Mouse (Mus musculus) lung, embryonic 14.5 days (tissue): ENCODE data around the gene St8sia4. TPM values are rescaled to one million over a fixed set of nuclear protein-coding genes. Genes with fewer than 3 reads are reported as not detected.

Experiments used
- ATAC-seq: fragments of 200-750 bp; cut with Nextera tagmentation; 2 replicates; pipeline ENCODE4 v1.8.0; 2017; ENCODE audit warnings: mild to moderate bottlenecking, moderate TSS enrichment, moderate library complexity; ENCODE audit not compliant: insufficient read depth
- DNase-seq: peaks from one replicate; pipeline ENCODE4 v3.0.0-alpha.2; 2015
- H3K27ac ChIP-seq: fragments of 300-500 bp; sonication (generic); 2 replicates; pipeline ENCODE4 v1.5.1; 2014; ENCODE audit warnings: low read depth, mild to moderate bottlenecking, moderate library complexity
- H3K27me3 ChIP-seq: fragments of 300-500 bp; sonication (generic); 2 replicates; pipeline ENCODE4 v1.6.1; 2014; ENCODE audit warnings: low read length, control low read depth; ENCODE audit not compliant: insufficient read depth
- H3K36me3 ChIP-seq: fragments of 300-500 bp; sonication (generic); 2 replicates; pipeline ENCODE4 v1.6.1; 2014; ENCODE audit warnings: control low read depth; ENCODE audit not compliant: insufficient read depth
- H3K4me1 ChIP-seq: fragments of 300-500 bp; sonication (generic); 2 replicates; pipeline ENCODE4 v1.6.1; 2014; ENCODE audit warnings: antibody characterized with exemption, control low read depth; ENCODE audit not compliant: insufficient read depth
- H3K4me2 ChIP-seq: fragments of 300-500 bp; sonication (generic); 2 replicates; pipeline ENCODE4 v1.6.1; 2014; ENCODE audit warnings: mild to moderate bottlenecking
- H3K4me3 ChIP-seq: fragments of 300-500 bp; sonication (generic); 2 replicates; pipeline ENCODE4 v1.5.1; 2014; ENCODE audit warnings: low read depth, low read length
- H3K9ac ChIP-seq: fragments of 300-500 bp; sonication (generic); 2 replicates; pipeline ENCODE4 v1.6.1; 2014
- H3K9me3 ChIP-seq: fragments of 300-500 bp; sonication (generic); 2 replicates; pipeline ENCODE4 v1.6.1; 2016; ENCODE audit warnings: low read depth, low read length, control low read depth
- CTCF ChIP-seq: IDR thresholded peaks from 2 replicates; pipeline ENCODE4 v1.5.1; 2016; ENCODE audit warnings: antibody characterized with exemption, low read depth
- WGBS: fragments of 180-500 bp; shearing (Covaris S2); extraction: QIAGEN DNeasy Blood & Tissue Kit; methylation state at CpG from one replicate; pipeline ENCODE4 v1.1.7; 2014; 5-methylcytosine and 5-hydroxymethylcytosine counted together
- polyA plus RNA-seq: library from polyadenylated mRNA; unstranded; fragments of >200 nt; fragmentation: Nextera tagmentation; extraction: Ambion mirVana; gene quantifications from 2 replicates; pipeline ENCODE4 v1.2.1, GENCODE M21; 2014

St8sia4 gene
- 15.9 and 16.3 TPM in 2 replicates for polyA plus RNA-seq

- peak; percentile 95 for DNase-seq
- peak within 1 kb of the TSS; percentile 54; the same call in 1 of the 2 replicates for H3K27ac ChIP-seq
- H3K4me3 ChIP-seq, result peak within 1 kb of the TSS; percentile 59
- peak; percentile 98 for ATAC-seq
- peak within 1 kb of the TSS; percentile 64 for H3K9ac ChIP-seq
- no peaks in the 10 kb centered on the region for H3K4me1 ChIP-seq
- no peaks in the 10 kb centered on the region for H3K27me3 ChIP-seq
- TF ChIP-seq CTCF, result no peak
- H3K4me2 ChIP-seq, result peak within 1 kb of the TSS; percentile 86
- under 1% methylated on average over 52 of the region's 52 CpGs for WGBS
- no peaks in the 10 kb centered on the region for H3K36me3 ChIP-seq
- no peaks in the 10 kb centered on the region for H3K9me3 ChIP-seq
These were observed at the start of gene St8sia4 for GRCm38 (mm10) chr1:95667435-95668252. TSS of gene St8sia4 (minus strand) at chr1:95667571.

GRCm38 (mm10) chr1:95709181-95709580, 41.8 kb upstream of the St8sia4 start:
- no peaks in the 10 kb centered on the region for H3K4me1 ChIP-seq
- H3K9me3 ChIP-seq, result no peaks in the 10 kb centered on the region
- H3K9ac ChIP-seq, result no peak overlapping the region
- no peak overlapping the region for H3K27ac ChIP-seq
- H3K4me2 ChIP-seq, result no peak overlapping the region
- DNase-seq (no peak), ATAC-seq (no peak)
- no peak overlapping the region for H3K4me3 ChIP-seq
- TF ChIP-seq CTCF, result no peak
- H3K36me3 ChIP-seq, result no peaks in the 10 kb centered on the region
- H3K27me3 ChIP-seq, result no peaks in the 10 kb centered on the region
- WGBS, result 53% methylated on average over 3 of the region's 3 CpGs

GRCm38 (mm10) chr1:95699903-95700302, 32.5 kb upstream of the St8sia4 start:
- H3K9ac ChIP-seq, result no peak overlapping the region
- H3K27me3 ChIP-seq, result no peaks in the 10 kb centered on the region
- no peaks in the 10 kb centered on the region for H3K36me3 ChIP-seq
- H3K4me2 ChIP-seq, result no peak overlapping the region
- H3K4me1 ChIP-seq, result no peaks in the 10 kb centered on the region
- TF ChIP-seq CTCF, result no peak
- no peak overlapping the region for H3K27ac ChIP-seq
- ATAC-seq (no peak), DNase-seq (no peak)
- H3K4me3 ChIP-seq, result no peak overlapping the region
- H3K9me3 ChIP-seq, result no peaks in the 10 kb centered on the region

- H3K9me3 ChIP-seq, result no peaks in the 10 kb centered on the region
- WGBS, result 64% methylated on average over 3 of the region's 3 CpGs
- no peaks in the 10 kb centered on the region for H3K4me1 ChIP-seq
- no peak overlapping the region for H3K9ac ChIP-seq
- H3K4me2 ChIP-seq, result no peak overlapping the region
- no peaks in the 10 kb centered on the region for H3K36me3 ChIP-seq
- DNase-seq, result no peak
- no peak for ATAC-seq
- TF ChIP-seq CTCF, result no peak
- H3K27ac ChIP-seq, result no peak overlapping the region
- no peaks in the 10 kb centered on the region for H3K27me3 ChIP-seq
- H3K4me3 ChIP-seq, result no peak overlapping the region
These were observed 6.7 kb upstream of the St8sia4 start for GRCm38 (mm10) chr1:95674052-95674451.

GRCm38 (mm10) chr1:95668253-95668805, 958 bp upstream of the St8sia4 start:
- Histone ChIP-seq H3K36me3 (no peaks in the 10 kb centered on the region), H3K4me2 (peak overlapping the region; percentile 86), H3K27ac (no peak overlapping the region), H3K4me3 (peak overlapping the region; percentile 59), H3K27me3 (no peaks in the 10 kb centered on the region), H3K4me1 (no peaks in the 10 kb centered on the region), H3K9ac (peak overlapping the region; percentile 64), H3K9me3 (no peaks in the 10 kb centered on the region)
- no peak for ATAC-seq
- DNase-seq, result peak; percentile 29
- 7% methylated on average over 6 of the region's 6 CpGs for WGBS
- no peak for TF ChIP-seq CTCF

- Histone ChIP-seq H3K27me3 (no peaks in the 10 kb centered on the region), H3K4me1 (no peaks in the 10 kb centered on the region), H3K4me2 (peak overlapping the region; percentile 86), H3K9me3 (no peaks in the 10 kb centered on the region), H3K4me3 (peak overlapping the region; percentile 59), H3K9ac (peak overlapping the region; percentile 64), H3K27ac (peak overlapping the region; percentile 54; the same call in 1 of the 2 replicates), H3K36me3 (no peaks in the 10 kb centered on the region)
- no peak for TF ChIP-seq CTCF
- DNase-seq, result peak; percentile 48
- peak; percentile 13 for ATAC-seq
- WGBS, result under 1% methylated on average over 14 of the region's 14 CpGs
These were observed 640 bp downstream of the St8sia4 start for GRCm38 (mm10) chr1:95666541-95667320.
